Mouse (Mus musculus) embryonic facial prominence, embryonic 10.5 days (tissue): ENCODE data around the gene Cd248. TPM values are rescaled to one million over a fixed set of nuclear protein-coding genes. Genes with fewer than 3 reads are reported as not detected.

Experiments used
- DNase-seq: peaks from one replicate; pipeline ENCODE4 v3.0.0-alpha.2; 2017; ENCODE audit warnings: low spot score
- H3K27ac ChIP-seq: fragments of 300-500 bp; sonication (generic); replicated peaks from 2 replicates; pipeline ENCODE4 v1.5.1; 2016; ENCODE audit warnings: mild to moderate bottlenecking
- H3K27me3 ChIP-seq: fragments of 300-500 bp; sonication (generic); replicated peaks from 2 replicates; pipeline ENCODE4 v1.6.1; 2016; ENCODE audit warnings: low read depth, mild to moderate bottlenecking; ENCODE audit not compliant: poor library complexity, severe bottlenecking
- H3K36me3 ChIP-seq: fragments of 300-500 bp; sonication (generic); replicated peaks from 2 replicates; pipeline ENCODE4 v1.6.1; 2016; ENCODE audit warnings: mild to moderate bottlenecking, moderate library complexity
- H3K4me1 ChIP-seq: fragments of 300-500 bp; sonication (generic); 2 replicates; pipeline ENCODE4 v1.6.1; 2016
- H3K4me3 ChIP-seq: fragments of 300-500 bp; sonication (generic); 2 replicates; pipeline ENCODE4 v1.5.1; 2016; ENCODE audit warnings: mild to moderate bottlenecking, moderate library complexity
- H3K9me3 ChIP-seq: fragments of 300-500 bp; sonication (generic); 2 replicates; pipeline ENCODE4 v1.6.1; 2016; ENCODE audit warnings: mild to moderate bottlenecking
- WGBS: fragments of 180-500 bp; shearing (Covaris S2); methylation state at CpG from one replicate; pipeline ENCODE4 v1.1.7; 2016; 5-methylcytosine and 5-hydroxymethylcytosine counted together
- polyA plus RNA-seq: library from polyadenylated mRNA; unstranded; fragments of >200 nt; fragmentation: Nextera tagmentation; extraction: Ambion mirVana; gene quantifications from 2 replicates; pipeline ENCODE4 v1.2.1, GENCODE M21; 2016

The Cd248 gene
- 32.3 and 37.0 TPM in 2 replicates for polyA plus RNA-seq

GRCm38 (mm10) chr19:5067867-5068569 is at the start of gene Cd248:
Gene Cd248 (plus strand): TSS chr19:5068078.
- Histone ChIP-seq H3K27me3 (peaks cover 51% of the 10 kb centered on the region), H3K27ac (peak within 1 kb of the TSS; percentile 93), H3K9me3 (no peaks in the 10 kb centered on the region), H3K4me1 (peaks cover 78% of the 10 kb centered on the region), H3K36me3 (no peaks in the 10 kb centered on the region), H3K4me3 (peak within 1 kb of the TSS; percentile 69)
- WGBS: under 1% methylated on average over 55 of the region's 56 CpGs
- DNase-seq: peak; percentile 91

GRCm38 (mm10) chr19:5018191-5018590 is 49.7 kb upstream of the Cd248 start:
- Histone ChIP-seq H3K27me3 (no peaks in the 10 kb centered on the region), H3K27ac (no peak overlapping the region), H3K4me3 (no peak overlapping the region), H3K9me3 (no peaks in the 10 kb centered on the region), H3K4me1 (peaks cover 13% of the 10 kb centered on the region), H3K36me3 (no peaks in the 10 kb centered on the region)
- WGBS: 73% methylated on average over 3 of the region's 3 CpGs
- no peak for DNase-seq

GRCm38 (mm10) chr19:5021416-5021815 is 46.5 kb upstream of the Cd248 start:
- 93% methylated on average over 2 of the region's 2 CpGs for WGBS
- DNase-seq: no peak
- H3K27me3 ChIP-seq: no peaks in the 10 kb centered on the region
- H3K36me3 ChIP-seq: peaks cover 7% of the 10 kb centered on the region
- no peaks in the 10 kb centered on the region for H3K9me3 ChIP-seq
- peaks cover 23% of the 10 kb centered on the region for H3K4me1 ChIP-seq
- no peak overlapping the region for H3K4me3 ChIP-seq
- no peak overlapping the region for H3K27ac ChIP-seq

- peak within 1 kb of the TSS; percentile 73 for H3K4me3 ChIP-seq
- H3K4me1 ChIP-seq: peaks cover 18% of the 10 kb centered on the region
- no peaks in the 10 kb centered on the region for H3K9me3 ChIP-seq
- under 1% methylated on average over 62 of the region's 62 CpGs for WGBS
- H3K27ac ChIP-seq: peak within 1 kb of the TSS; percentile 91
- H3K27me3 ChIP-seq: no peaks in the 10 kb centered on the region
- DNase-seq: peak; percentile 96
- H3K36me3 ChIP-seq: peaks cover 31% of the 10 kb centered on the region
These were observed 44.0 kb upstream of the Cd248 start, which contains the start of gene Slc29a2 for GRCm38 (mm10) chr19:5023621-5024479. Gene Slc29a2 (plus strand): TSS chr19:5023860.

- peaks cover 54% of the 10 kb centered on the region for H3K36me3 ChIP-seq
- no peaks in the 10 kb centered on the region for H3K9me3 ChIP-seq
- 89% methylated on average over 8 of the region's 8 CpGs for whole genome bisulfite sequencing
- DNase-seq: no peak
- no peak overlapping the region for H3K27ac ChIP-seq
- no peaks in the 10 kb centered on the region for H3K27me3 ChIP-seq
- no peak overlapping the region for H3K4me3 ChIP-seq
- peaks cover 18% of the 10 kb centered on the region for H3K4me1 ChIP-seq
These were observed 41.8 kb upstream of the Cd248 start for GRCm38 (mm10) chr19:5026111-5026510.

- H3K36me3 ChIP-seq: peaks cover 49% of the 10 kb centered on the region
- 80% methylated on average over 3 of the region's 3 CpGs for WGBS
- H3K27me3 ChIP-seq: no peaks in the 10 kb centered on the region
- H3K4me3 ChIP-seq: no peak overlapping the region
- no peak for DNase-seq
- no peaks in the 10 kb centered on the region for H3K9me3 ChIP-seq
- peaks cover 6% of the 10 kb centered on the region for H3K4me1 ChIP-seq
- no peak overlapping the region for H3K27ac ChIP-seq
These were observed 35.2 kb upstream of the Cd248 start for GRCm38 (mm10) chr19:5032686-5033085.

- peaks cover 7% of the 10 kb centered on the region; the same call in 1 of the 2 replicates for H3K27me3 ChIP-seq
- no peak for DNase-seq
- WGBS: 82% methylated on average over 4 of the region's 4 CpGs
These were observed 31.3 kb upstream of the Cd248 start for GRCm38 (mm10) chr19:5036577-5036976.

GRCm38 (mm10) chr19:5037678-5038571 is 30.0 kb upstream of the Cd248 start:
- WGBS: 6% methylated on average over 32 of the region's 32 CpGs
- Histone ChIP-seq H3K9me3 (no peaks in the 10 kb centered on the region), H3K36me3 (peaks cover 4% of the 10 kb centered on the region; the same call in 1 of the 2 replicates), H3K27ac (peak overlapping the region; percentile 95), H3K4me1 (peaks cover 45% of the 10 kb centered on the region), H3K27me3 (peaks cover 7% of the 10 kb centered on the region; the same call in 1 of the 2 replicates), H3K4me3 (peak overlapping the region; percentile 95)
- DNase-seq: peak; percentile 90

More at GRCm38 (mm10) chr19:5036577-5036976, 31.3 kb upstream of the Cd248 start:
- H3K27ac ChIP-seq: no peak overlapping the region
- no peaks in the 10 kb centered on the region for H3K9me3 ChIP-seq
- H3K4me1 ChIP-seq: peaks cover 33% of the 10 kb centered on the region
- no peak overlapping the region for H3K4me3 ChIP-seq
- peaks cover 10% of the 10 kb centered on the region for H3K36me3 ChIP-seq

GRCm38 (mm10) chr19:5038709-5039156 is 29.1 kb upstream of the Cd248 start, which contains the start of the genes B4gat1 and AC124502.3:
Gene B4gat1 (plus strand): TSS chr19:5038826.
Gene AC124502.3 (plus strand): TSS chr19:5038891.
- peak; percentile 94 for DNase-seq
- Histone ChIP-seq H3K4me3 (peak within 1 kb of the TSS; percentile 95), H3K27me3 (peaks cover 7% of the 10 kb centered on the region; the same call in 1 of the 2 replicates), H3K4me1 (peaks cover 45% of the 10 kb centered on the region), H3K27ac (peak within 1 kb of the TSS; percentile 95), H3K36me3 (peaks cover 12% of the 10 kb centered on the region), H3K9me3 (no peaks in the 10 kb centered on the region)
- under 1% methylated on average over 44 of the region's 44 CpGs for WGBS

- Histone ChIP-seq H3K4me3 (peak overlapping the region; percentile 95), H3K27me3 (peaks cover 7% of the 10 kb centered on the region; the same call in 1 of the 2 replicates), H3K4me1 (peaks cover 45% of the 10 kb centered on the region), H3K9me3 (no peaks in the 10 kb centered on the region), H3K27ac (peak overlapping the region; percentile 95), H3K36me3 (peaks cover 19% of the 10 kb centered on the region)
- 15% methylated on average over 41 of the region's 41 CpGs for whole genome bisulfite sequencing
- DNase-seq: peak; percentile 24
These were observed 28.4 kb upstream of the Cd248 start for GRCm38 (mm10) chr19:5039301-5040114.
